Mouse (Mus musculus) erythroblast, adult 5-6 weeks (primary cell): Measurements from ENCODE around the gene Cycs. TPM values are rescaled to one million over a fixed set of nuclear protein-coding genes. Genes with fewer than 3 reads are reported as not detected.

Experiments
- total RNA-seq, 2 experiments: library from RNA; stranded (forward) in 1 of 2; stranded (reverse) in 1 of 2; fragments of 150-400 nt in 1 of 2; fragments of 200-764, 138-1000 nt in 1 of 2; gene quantifications; 2 replicates each; pipeline versions ENCODE4 v1.2.3 to v1.2.4; 2015 to 2017; ENCODE audit warnings: low replicate concordance in 2 of 2

Gene Cycs
- total RNA-seq, 2 experiments from 2014 or later, result 14.5 to 26.5 TPM

Other genes with a start within 250 kb of the Cycs start
- gene Osbpl3, start 110.3 kb downstream of the Cycs start, total RNA-seq (2015; ENCODE audit: low replicate concordance), result 0.77 and 5.6 TPM in 2 replicates
- 2.2 and 2.5 TPM in 2 replicates for gene Osbpl3, start 110.3 kb downstream of the Cycs start, total RNA-seq (2017; ENCODE audit: low replicate concordance)
- gene 4921507P07Rik, start 30.1 kb upstream of the Cycs start, total RNA-seq (2015; ENCODE audit: low replicate concordance), result 0.63 TPM in 1 of 2 replicates, not detected in the other
- not detected in 2 replicates for gene 4921507P07Rik, start 30.1 kb upstream of the Cycs start, total RNA-seq (2017; ENCODE audit: low replicate concordance)
- not detected in 2 replicates for gene Npvf, start 87.9 kb upstream of the Cycs start, total RNA-seq (2015; ENCODE audit: low replicate concordance)
- gene Npvf, start 87.9 kb upstream of the Cycs start, total RNA-seq (2017; ENCODE audit: low replicate concordance), result not detected in 2 replicates